In genomic region chr16:20724338-20724748, GRCm38 (mm10) we compare ENCODE assay signal across 8 mouse cellular contexts. TPM values are rescaled to one million over a fixed set of nuclear protein-coding genes. Genes with fewer than 3 reads are reported as not detected.
DNase-seq lines count a peak whose midpoint lies in the region; ATAC-seq and TF ChIP-seq lines count a peak whose summit lies in the region.

No protein-coding gene starts in this region.

- H3K27me3 ChIP-seq in kidney, adult 2 months (replicated peaks; ENCODE audit: control insufficient read depth, insufficient read depth, low read length), result no peaks in the 10 kb centered on the region
- H3K27me3 ChIP-seq in lung, embryonic 15.5 days, result no peaks in the 10 kb centered on the region

- H3K9ac ChIP-seq in lung, embryonic 15.5 days, result no peak overlapping the region

- TF ChIP-seq POLR2A in bone marrow macrophage, adult 2 months (IDR thresholded peaks at IDR 0.05; ENCODE audit: borderline replicate concordance, low read depth, low read length), result no peak
- TF ChIP-seq POLR2A in kidney, adult 2 months (IDR thresholded peaks at IDR 0.05; ENCODE audit: low read depth, low read length), result no peak
- no peak for TF ChIP-seq POLR2A in olfactory bulb, adult 2 months (IDR thresholded peaks at IDR 0.05; ENCODE audit: insufficient read depth, low read depth, low read length)

- peak; percentile 64 to 70 for DNase-seq in right cerebral cortex, postnatal 10 days (ENCODE audit: low spot score in 2 of 2)
- no peak for DNase-seq in right cerebral cortex, postnatal 36 days (ENCODE audit: low spot score in 2 of 2)
- DNase-seq in gastrocnemius, postnatal 25 days, result peak; percentile 64
- DNase-seq in kidney, adult 2 months, result peak; percentile 75

- 32% methylated on average over 5 of the region's 5 CpGs for WGBS in kidney, adult 2 months
- WGBS in lung, embryonic 15.5 days, result 19% methylated on average over 5 of the region's 5 CpGs
- 45% methylated on average over 5 of the region's 5 CpGs for WGBS in olfactory bulb, adult 2 months

- ATAC-seq in lung, embryonic 15.5 days (ENCODE audit: borderline replicate concordance, extremely low read depth, low FRiP score, low TSS enrichment), result peak; percentile 75; the same call in 1 of the 2 replicates
- ATAC-seq in cerebellum, adult (ENCODE audit: insufficient number of reproducible peaks, low FRiP score, low TSS enrichment), result no peak

- peak; percentile 49; the same call in 1 of the 2 replicates for TF ChIP-seq CTCF in bone marrow macrophage, adult 2 months (IDR thresholded peaks at IDR 0.05; ENCODE audit: low read depth, low read length)
- peak; percentile 89 for TF ChIP-seq CTCF in kidney, adult 2 months (conservative IDR thresholded peaks at IDR 0.05; ENCODE audit: insufficient read depth, insufficient read length, low read depth, low read length)
- peak; percentile 68 for TF ChIP-seq CTCF in olfactory bulb, adult 2 months (IDR thresholded peaks at IDR 0.05; ENCODE audit: insufficient read depth, low read depth, low read length)

- H3K4me1 ChIP-seq in bone marrow macrophage, adult 2 months (ENCODE audit: control insufficient read depth, insufficient read depth, low read length), result peaks cover 4% of the 10 kb centered on the region; the same call in 1 of the 2 replicates
- no peaks in the 10 kb centered on the region for H3K4me1 ChIP-seq in kidney, adult 2 months (ENCODE audit: control insufficient read depth, insufficient read depth, low read length)
- H3K4me1 ChIP-seq in lung, embryonic 15.5 days, result peaks cover 9% of the 10 kb centered on the region; the same call in 1 of the 2 replicates
- H3K4me1 ChIP-seq in olfactory bulb, adult 2 months (ENCODE audit: control insufficient read depth, insufficient read depth, low read length), result no peaks in the 10 kb centered on the region

- H3K4me3 ChIP-seq in bone marrow macrophage, adult 2 months (ENCODE audit: insufficient read depth, low read length), result no peak overlapping the region
- no peak overlapping the region for H3K4me3 ChIP-seq in kidney, adult 2 months (ENCODE audit: insufficient read depth, low read depth, low read length)
- H3K4me3 ChIP-seq in lung, embryonic 15.5 days, result no peak overlapping the region
- H3K4me3 ChIP-seq in olfactory bulb, adult 2 months (ENCODE audit: insufficient read depth, low read depth, low read length), result no peak overlapping the region

- no peaks in the 10 kb centered on the region for H3K9me3 ChIP-seq in lung, embryonic 15.5 days

- no peak overlapping the region for H3K27ac ChIP-seq in bone marrow macrophage, adult 2 months (ENCODE audit: insufficient read depth, low read depth, low read length)
- H3K27ac ChIP-seq in kidney, adult 2 months (ENCODE audit: insufficient read depth, low read depth, low read length), result no peak overlapping the region
- H3K27ac ChIP-seq in lung, embryonic 15.5 days, result no peak overlapping the region
- no peak overlapping the region for H3K27ac ChIP-seq in olfactory bulb, adult 2 months (ENCODE audit: insufficient read depth, low read depth, low read length)

- H3K36me3 ChIP-seq in kidney, adult 2 months (ENCODE audit: control insufficient read depth, insufficient read depth, low read length), result no peaks in the 10 kb centered on the region
- peaks cover 18% of the 10 kb centered on the region; the same call in 1 of the 2 replicates for H3K36me3 ChIP-seq in lung, embryonic 15.5 days

- no peak overlapping the region for H3K4me2 ChIP-seq in lung, embryonic 15.5 days

RNA-seq across cellular contexts. Expression of gene Clcn2, which starts 6.8 kb away (rescaled TPM):
- 1.0 and 1.6 TPM in 2 replicates for polyA plus RNA-seq in bone marrow macrophage, adult 2 months (2012; ENCODE audit: insufficient read depth, insufficient read length, missing spikeins)
- total RNA-seq in gastrocnemius, postnatal 25 days (2021), result 1 to 10 TPM; 2.0 to 3.2 TPM
- polyA plus RNA-seq in kidney, adult 2 months (2012; rRNA removed), result 21.4 and 33.1 TPM in 2 replicates
- polyA plus RNA-seq in lung, embryonic 15.5 days (2015; fragmentation: Nextera tagmentation; extraction: Ambion mirVana), result 7.2 and 8.6 TPM in 2 replicates
- not detected in 2 replicates for polyA plus RNA-seq in olfactory bulb, adult 2 months (2012; ENCODE audit: insufficient read depth, insufficient read length, low replicate concordance, missing spikeins)

RNA-seq across cellular contexts. Expression of gene Polr2h, which starts 6.9 kb away (rescaled TPM):
- 10.1 and 17.5 TPM in 2 replicates for polyA plus RNA-seq in bone marrow macrophage, adult 2 months (2012; ENCODE audit: insufficient read depth, insufficient read length, missing spikeins)
- 1 to 10 TPM; 8.2 to 8.3 TPM for total RNA-seq in gastrocnemius, postnatal 25 days (2021)
- 14.0 and 22.4 TPM in 2 replicates for polyA plus RNA-seq in kidney, adult 2 months (2012; rRNA removed)
- polyA plus RNA-seq in lung, embryonic 15.5 days (2015; fragmentation: Nextera tagmentation; extraction: Ambion mirVana), result 86.6 and 101 TPM in 2 replicates
- polyA plus RNA-seq in olfactory bulb, adult 2 months (2012; ENCODE audit: insufficient read depth, insufficient read length, low replicate concordance, missing spikeins), result not detected in 2 replicates

RNA-seq across cellular contexts. Expression of gene Chrd, which starts 8.6 kb away (rescaled TPM):
- not detected in 2 replicates for polyA plus RNA-seq in bone marrow macrophage, adult 2 months (2012; ENCODE audit: insufficient read depth, insufficient read length, missing spikeins)
- total RNA-seq in gastrocnemius, postnatal 25 days (2021), result 1 to 10 TPM; 3.2 to 3.6 TPM
- polyA plus RNA-seq in kidney, adult 2 months (2012; rRNA removed), result 7.2 and 10.7 TPM in 2 replicates
- 3.8 and 4.1 TPM in 2 replicates for polyA plus RNA-seq in lung, embryonic 15.5 days (2015; fragmentation: Nextera tagmentation; extraction: Ambion mirVana)
- not detected in 2 replicates for polyA plus RNA-seq in olfactory bulb, adult 2 months (2012; ENCODE audit: insufficient read depth, insufficient read length, low replicate concordance, missing spikeins)

RNA-seq across cellular contexts. Expression of gene Thpo, which starts 10.0 kb away (rescaled TPM):
- not detected in 2 replicates for polyA plus RNA-seq in bone marrow macrophage, adult 2 months (2012; ENCODE audit: insufficient read depth, insufficient read length, missing spikeins)
- 1 to 10 TPM; 2.1 to 3.0 TPM for total RNA-seq in gastrocnemius, postnatal 25 days (2021)
- 17.1 and 17.7 TPM in 2 replicates for polyA plus RNA-seq in kidney, adult 2 months (2012; rRNA removed)
- 0.51 and 0.68 TPM in 2 replicates for polyA plus RNA-seq in lung, embryonic 15.5 days (2015; fragmentation: Nextera tagmentation; extraction: Ambion mirVana)
- not detected in 2 replicates for polyA plus RNA-seq in olfactory bulb, adult 2 months (2012; ENCODE audit: insufficient read depth, insufficient read length, low replicate concordance, missing spikeins)

RNA-seq across cellular contexts. Expression of gene Fam131a, which starts 31.3 kb away (rescaled TPM):
- polyA plus RNA-seq in bone marrow macrophage, adult 2 months (2012; ENCODE audit: insufficient read depth, insufficient read length, missing spikeins), result 6.2 and 7.6 TPM in 2 replicates
- total RNA-seq in gastrocnemius, postnatal 25 days (2021), result 10 to 100 TPM; 31.5 to 57.0 TPM
- polyA plus RNA-seq in kidney, adult 2 months (2012; rRNA removed), result 3.6 and 4.7 TPM in 2 replicates
- polyA plus RNA-seq in lung, embryonic 15.5 days (2015; fragmentation: Nextera tagmentation; extraction: Ambion mirVana), result 4.9 and 6.3 TPM in 2 replicates
- not detected in 2 replicates for polyA plus RNA-seq in olfactory bulb, adult 2 months (2012; ENCODE audit: insufficient read depth, insufficient read length, low replicate concordance, missing spikeins)

Comparison
In these comparisons a context has a peak if more than half of its experiments do, and no peak if none do; other contexts are left out.
1. DNase-seq: peak in right cerebral cortex, postnatal 10 days (2 of 2), gastrocnemius, postnatal 25 days (single experiment) and kidney, adult 2 months (single experiment); none in right cerebral cortex, postnatal 36 days (0 of 2).
2. Peak in every context shown above with its lines, with median percentiles within 50 percentile points of each other: CTCF ChIP-seq.